ENCODE assay signal across 15 mouse cellular contexts in genomic region chr6:140348578-140348977, GRCm38 (mm10).
"Had no signal": no experiment of that assay in that cellular context is flagged by ENCODE, and none has a peak within 500 bp of the region (broad histone marks: within the 10 kb centered on the region; RNA-seq: fewer than 3 reads in every experiment).

No protein-coding gene starts in this region.

- H3K36me3 ChIP-seq: limb, embryonic 15.5 days; liver, embryonic 13.5 days; midbrain, embryonic 10.5 days; stomach, embryonic 15.5 days had no signal

- H3K27ac ChIP-seq: layer of hippocampus, adult 2 months; limb, embryonic 15.5 days; liver, embryonic 13.5 days; midbrain, embryonic 10.5 days; stomach, embryonic 15.5 days had no signal

- H3K9me3 ChIP-seq: limb, embryonic 15.5 days; liver, embryonic 13.5 days; stomach, embryonic 15.5 days had no signal

- H3K9ac ChIP-seq: limb, embryonic 15.5 days; liver, embryonic 13.5 days; liver, postnatal 0 days; stomach, embryonic 15.5 days had no signal

- H3K4me1 ChIP-seq: limb, embryonic 15.5 days; liver, embryonic 13.5 days; stomach, embryonic 15.5 days had no signal

- H3K27me3 ChIP-seq: limb, embryonic 15.5 days; liver, embryonic 13.5 days; stomach, embryonic 15.5 days had no signal

- H3K4me3 ChIP-seq: layer of hippocampus, adult 2 months; limb, embryonic 15.5 days; liver, embryonic 13.5 days; midbrain, embryonic 10.5 days; stomach, embryonic 15.5 days had no signal

- ATAC-seq: liver, postnatal 0 days; midbrain, embryonic 16.5 days had no signal

- H3K4me2 ChIP-seq: limb, embryonic 15.5 days; liver, embryonic 13.5 days; stomach, embryonic 15.5 days had no signal

- DNase-seq: kidney, adult 11 months; kidney, postnatal 10 days; kidney, postnatal 4 days; left cerebral cortex, postnatal 4 days; liver, embryonic 13.5 days; liver, postnatal 0 days; lung, postnatal 36 days; right cerebral cortex, postnatal 14 days; thymus, adult 18-20 months; thymus, postnatal 25 days had no signal
